Mouse (Mus musculus) splenic B cell, adult 2 months (primary cell): Measurements from ENCODE around the gene Kidins220.
A peak's percentile ranks its signal among the peaks of the same experiment; 100 is the strongest.

Experiments used
- DNase-seq: peaks from one replicate; pipeline ENCODE4 v3.0.0-alpha.2; 2011; ENCODE audit warnings: low read depth, low spot score
- H3K27me3 ChIP-seq: 2 replicates; pipeline ENCODE4 v1.6.1; 2012; ENCODE audit warnings: mild to moderate bottlenecking, low read length, moderate library complexity, mixed read lengths; ENCODE audit not compliant: control insufficient read depth, poor library complexity, insufficient read depth, severe bottlenecking
- H3K36me3 ChIP-seq: 2 replicates; pipeline ENCODE4 v1.6.1; 2012; ENCODE audit warnings: mild to moderate bottlenecking, low read length, moderate library complexity, mixed read lengths; ENCODE audit not compliant: control insufficient read depth, poor library complexity, insufficient read depth, severe bottlenecking

Gene Kidins220

DNA sequence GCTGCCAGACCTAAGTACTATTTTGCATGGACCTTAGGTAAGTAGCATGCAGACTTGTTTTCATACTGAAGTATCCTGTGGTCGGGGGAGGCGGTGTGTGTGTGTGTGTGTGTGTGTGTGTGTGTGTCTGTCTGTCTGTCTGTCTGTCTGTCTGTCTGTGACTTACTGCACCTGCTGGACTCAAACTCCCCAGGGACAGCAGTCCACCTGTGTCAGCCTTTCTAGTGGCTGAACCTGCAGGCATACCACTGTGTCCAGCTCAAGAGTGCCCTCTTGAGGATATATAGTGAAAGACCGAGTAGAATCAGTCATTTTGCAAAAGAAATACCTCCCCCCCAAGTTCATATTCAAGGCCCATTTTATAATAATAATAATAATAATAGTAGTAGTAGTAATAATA, 26.4 kb upstream of the Kidins220 start:
- Histone ChIP-seq H3K36me3 (no peaks in the 10 kb centered on the region), H3K27me3 (no peaks in the 10 kb centered on the region)
- DNase-seq, result peak; percentile 43

DNA sequence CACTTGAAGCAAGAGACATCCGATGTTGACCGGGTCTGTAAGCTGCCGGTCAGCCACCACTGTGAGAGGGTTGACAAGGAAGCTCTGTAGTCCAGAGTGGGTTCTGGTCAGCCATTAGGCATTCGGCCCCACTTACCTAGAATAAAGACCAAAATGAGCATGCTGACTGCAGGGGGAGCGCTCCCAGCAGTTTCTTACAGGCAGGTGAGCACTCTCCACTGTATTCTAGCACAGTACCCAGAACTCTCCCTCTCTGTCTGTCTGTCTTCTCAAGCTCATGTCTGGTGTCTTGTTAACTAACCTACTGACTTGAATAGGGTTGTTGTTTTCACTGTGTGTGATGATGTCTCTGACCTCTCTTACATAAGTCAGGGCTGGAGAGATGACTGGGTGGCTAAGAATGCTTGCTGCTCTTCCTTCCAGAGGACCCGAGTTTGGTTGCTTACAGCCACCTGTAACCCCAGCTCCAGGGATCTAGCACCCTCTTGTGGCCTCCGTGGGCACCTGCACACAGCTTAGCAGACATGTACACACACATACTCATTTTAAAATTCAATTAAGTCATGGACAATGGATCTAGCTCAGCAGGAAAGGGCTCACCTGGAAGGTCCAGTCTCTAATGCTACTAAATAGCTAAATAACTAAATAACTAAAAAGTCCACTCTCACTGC, 24.2 kb upstream of the Kidins220 start:
- no peaks in the 10 kb centered on the region for H3K27me3 ChIP-seq
- no peak for DNase-seq
- H3K36me3 ChIP-seq, result no peaks in the 10 kb centered on the region; the same call in 1 of the 2 replicates

GRCm38 (mm10) chr12:24952147-24952546, 22.6 kb upstream of the Kidins220 start:
- DNase-seq, result peak; percentile 42
- Histone ChIP-seq H3K36me3 (no peaks in the 10 kb centered on the region; the same call in 1 of the 2 replicates), H3K27me3 (no peaks in the 10 kb centered on the region)

DNA sequence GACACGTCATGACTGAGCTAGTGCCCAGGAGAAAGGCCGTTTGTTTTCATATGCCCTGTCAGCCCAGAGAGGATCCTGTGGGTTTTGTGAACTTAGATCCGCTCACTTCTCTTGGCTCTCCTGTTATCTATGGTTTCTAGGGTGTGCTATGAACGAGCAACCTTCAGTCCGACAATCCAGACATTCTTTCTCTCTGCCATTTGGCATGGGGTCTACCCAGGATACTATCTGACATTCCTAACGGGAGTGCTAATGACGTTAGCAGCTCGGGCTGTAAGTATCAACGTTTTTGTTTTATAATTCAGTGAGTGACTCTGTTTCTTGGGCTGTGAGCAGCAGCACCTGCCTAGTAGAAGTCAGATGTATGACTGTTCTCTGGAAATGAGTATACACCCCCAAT, 19.6 kb upstream of the Kidins220 start:
- Histone ChIP-seq H3K27me3 (no peaks in the 10 kb centered on the region), H3K36me3 (no peaks in the 10 kb centered on the region; the same call in 1 of the 2 replicates)
- DNase-seq, result no peak

- no peak for DNase-seq
- H3K27me3 ChIP-seq, result no peaks in the 10 kb centered on the region
- no peaks in the 10 kb centered on the region; the same call in 1 of the 2 replicates for H3K36me3 ChIP-seq
These were observed 16.2 kb upstream of the Kidins220 start for GRCm38 (mm10) chr12:24958526-24958925.

GRCm38 (mm10) chr12:24961821-24962220, 12.9 kb upstream of the Kidins220 start:
- Histone ChIP-seq H3K27me3 (no peaks in the 10 kb centered on the region), H3K36me3 (no peaks in the 10 kb centered on the region)
- no peak for DNase-seq

- DNase-seq, result no peak
- Histone ChIP-seq H3K36me3 (no peaks in the 10 kb centered on the region), H3K27me3 (no peaks in the 10 kb centered on the region)
These were observed 12.3 kb upstream of the Kidins220 start for GRCm38 (mm10) chr12:24962362-24962967.

DNA sequence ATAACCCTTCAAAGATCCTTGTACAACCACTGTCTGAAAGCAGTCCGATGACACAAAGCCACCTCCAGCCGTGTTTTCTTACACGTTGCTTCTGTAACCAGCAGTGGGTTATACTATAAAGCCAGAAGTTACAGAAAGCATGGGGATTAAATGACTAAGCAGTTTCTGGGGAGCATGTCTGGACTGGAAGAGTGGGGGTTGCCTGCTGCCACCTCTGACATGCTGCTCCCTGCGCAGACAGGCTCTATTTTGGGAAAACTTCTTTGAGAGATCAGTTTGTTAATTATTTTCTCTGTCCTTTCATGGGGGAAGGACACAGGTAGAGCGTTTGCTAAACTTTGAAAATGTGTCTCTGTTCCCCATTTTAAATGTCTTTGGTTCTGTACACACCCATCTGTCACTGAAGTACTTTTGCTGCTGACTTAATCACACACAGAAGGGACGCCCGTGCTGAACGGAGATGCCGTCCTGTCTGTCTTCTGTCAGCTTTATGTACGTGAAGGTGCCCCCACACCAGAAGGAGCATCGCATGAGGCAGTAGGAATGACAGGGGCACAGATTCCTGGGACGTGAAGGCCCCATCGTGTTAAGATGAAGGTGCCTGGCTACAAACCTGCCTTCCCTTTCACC, 11.2 kb upstream of the Kidins220 start:
- H3K36me3 ChIP-seq, result no peaks in the 10 kb centered on the region
- no peaks in the 10 kb centered on the region for H3K27me3 ChIP-seq
- DNase-seq, result no peak

DNA sequence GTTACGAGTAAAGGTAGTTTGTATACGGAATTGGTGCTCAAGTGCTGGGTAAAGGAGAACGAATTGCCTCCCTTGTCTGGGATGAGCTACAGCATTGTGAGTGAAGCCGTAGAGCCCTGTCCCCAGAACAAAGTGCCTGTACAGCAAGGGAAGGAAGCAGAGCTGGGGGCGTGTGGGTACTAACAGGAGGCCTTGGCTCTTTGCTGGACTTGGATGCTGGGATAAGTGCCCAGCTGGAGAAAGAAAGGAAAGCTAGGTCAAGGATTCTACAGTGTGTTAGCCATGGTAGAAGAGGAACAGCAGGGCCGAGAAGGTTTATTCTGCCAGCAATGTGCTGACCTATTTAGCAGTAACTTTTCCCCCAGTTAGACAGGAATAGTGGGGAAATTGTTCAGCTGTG, 9.3 kb upstream of the Kidins220 start:
- DNase-seq, result no peak
- no peaks in the 10 kb centered on the region for H3K27me3 ChIP-seq
- no peaks in the 10 kb centered on the region for H3K36me3 ChIP-seq

DNA sequence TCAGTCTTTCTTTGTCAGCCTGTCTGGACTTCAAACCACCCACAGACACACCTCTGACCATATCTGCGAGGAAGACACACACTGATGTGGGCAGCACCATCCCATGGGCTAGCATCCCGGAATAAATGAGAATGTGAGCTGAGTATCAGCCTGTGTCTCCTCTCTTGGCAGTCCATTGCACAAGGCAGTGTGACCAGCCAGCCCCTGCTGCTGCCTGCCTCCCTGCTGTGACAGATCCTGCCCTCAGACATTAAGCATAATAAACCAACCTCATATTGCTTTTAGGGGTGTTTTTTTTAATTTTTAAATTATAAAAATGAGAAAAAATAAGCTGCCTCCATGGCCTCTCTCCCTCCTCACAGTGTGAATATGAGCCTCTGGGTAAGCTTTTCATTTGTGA, 8.7 kb upstream of the Kidins220 start:
- no peak for DNase-seq
- no peaks in the 10 kb centered on the region for H3K27me3 ChIP-seq
- no peaks in the 10 kb centered on the region for H3K36me3 ChIP-seq

DNA sequence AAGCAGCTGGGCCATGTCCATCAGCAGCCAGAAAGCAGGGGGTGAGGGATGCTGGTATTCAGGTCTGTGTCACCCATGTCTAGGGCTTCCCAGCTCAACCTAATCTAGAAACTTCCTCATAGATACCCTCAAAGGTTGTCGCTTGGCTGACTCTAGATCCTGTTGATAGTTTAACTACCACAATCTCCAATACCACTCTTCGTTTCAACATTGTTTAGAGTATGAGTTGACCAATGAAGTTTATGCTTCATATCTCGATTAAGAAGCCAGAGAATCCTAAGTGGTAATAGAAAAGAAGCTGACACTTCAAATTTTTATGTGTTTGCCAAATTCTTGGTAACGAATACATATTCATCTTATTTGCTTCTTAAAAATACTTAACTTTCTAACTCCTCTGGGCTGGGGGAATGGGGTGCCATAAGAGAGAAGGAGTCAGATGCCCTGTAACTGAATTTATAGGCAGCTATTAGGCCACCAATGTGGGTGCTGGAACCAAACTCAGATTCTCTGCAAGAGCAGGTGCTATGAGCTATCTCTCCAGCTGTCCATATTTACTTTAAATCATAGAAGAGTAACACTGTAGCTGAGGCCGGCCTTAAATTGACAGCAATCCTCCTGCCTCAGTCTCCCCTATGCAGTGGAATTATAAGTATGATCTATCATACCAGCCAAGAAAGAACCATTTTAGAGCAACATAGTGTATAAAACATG, 3.1 kb upstream of the Kidins220 start:
- Histone ChIP-seq H3K27me3 (no peaks in the 10 kb centered on the region), H3K36me3 (no peaks in the 10 kb centered on the region)
- DNase-seq, result no peak

DNA sequence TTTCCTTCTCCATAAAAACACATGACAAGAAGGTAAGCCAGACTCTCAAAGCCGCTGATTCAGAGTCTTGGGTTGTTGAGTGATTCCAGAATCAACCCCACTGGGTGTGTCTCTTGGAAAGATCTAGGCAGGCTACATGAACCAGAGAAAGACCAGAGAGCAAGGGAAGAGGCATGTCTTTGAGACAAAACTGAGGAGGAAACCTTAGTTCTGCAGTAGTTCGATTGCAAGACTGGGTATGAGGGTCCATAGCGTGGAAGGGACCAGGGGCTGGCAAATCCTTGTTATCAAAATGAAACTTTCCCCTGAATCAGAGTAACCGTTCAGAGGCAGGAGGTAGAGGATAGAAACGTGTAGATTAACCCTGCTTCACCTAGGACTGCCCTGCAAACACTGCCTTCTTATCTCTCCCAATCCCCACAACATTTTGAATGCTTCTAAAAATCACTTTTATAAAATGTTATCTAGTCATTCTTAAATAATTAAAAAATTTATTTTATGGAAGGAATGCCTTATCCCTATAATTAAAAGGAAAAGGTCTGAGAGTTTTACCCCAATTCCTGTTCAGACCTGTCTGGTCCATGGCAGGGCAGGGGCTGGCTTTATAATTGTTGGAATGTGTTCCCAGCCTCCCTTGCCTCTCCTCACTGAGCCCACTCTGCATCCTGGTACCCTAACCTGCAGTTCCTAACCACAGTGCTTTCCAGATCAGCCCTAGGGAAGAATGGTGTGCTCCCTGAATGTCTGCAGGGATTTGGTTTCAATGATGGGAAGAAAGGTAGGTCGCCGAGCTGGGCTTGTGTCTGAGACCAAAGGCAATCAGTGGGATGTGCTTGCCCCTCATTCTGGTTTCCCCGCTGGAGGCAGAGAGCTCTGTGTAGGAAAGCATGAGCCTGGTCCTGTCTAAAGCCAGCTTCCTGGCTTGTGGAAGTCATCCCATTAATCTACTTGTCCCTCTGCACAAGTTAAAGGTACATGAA, 2.1 kb upstream of the Kidins220 start:
- DNase-seq, result no peak
- H3K36me3 ChIP-seq, result no peaks in the 10 kb centered on the region

DNA sequence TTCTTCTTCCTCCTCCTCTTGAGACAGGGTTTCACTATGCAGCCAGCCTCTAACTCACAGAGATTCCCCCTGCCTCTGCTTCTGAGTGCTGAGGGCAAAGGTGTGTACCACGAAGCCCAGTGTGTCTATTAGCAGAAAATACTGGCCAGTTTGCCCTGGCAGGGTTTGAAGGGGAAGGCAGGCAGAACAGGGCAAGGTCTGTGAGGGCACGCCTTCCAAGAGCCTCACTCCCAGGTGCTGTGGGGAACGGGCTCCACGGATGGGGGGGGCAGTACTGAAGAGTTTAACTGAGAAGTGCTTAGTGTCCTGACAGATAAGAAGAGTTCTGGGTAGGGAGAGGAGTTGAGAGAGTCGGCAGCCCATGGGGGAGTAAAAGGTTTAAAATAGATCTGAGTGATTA, 1.1 kb upstream of the Kidins220 start:
- Histone ChIP-seq H3K36me3 (no peaks in the 10 kb centered on the region), H3K27me3 (no peaks in the 10 kb centered on the region)
- DNase-seq, result no peak

More for the DNA sequence above, 2.1 kb upstream of the Kidins220 start:
- H3K27me3 ChIP-seq, result no peaks in the 10 kb centered on the region

DNA sequence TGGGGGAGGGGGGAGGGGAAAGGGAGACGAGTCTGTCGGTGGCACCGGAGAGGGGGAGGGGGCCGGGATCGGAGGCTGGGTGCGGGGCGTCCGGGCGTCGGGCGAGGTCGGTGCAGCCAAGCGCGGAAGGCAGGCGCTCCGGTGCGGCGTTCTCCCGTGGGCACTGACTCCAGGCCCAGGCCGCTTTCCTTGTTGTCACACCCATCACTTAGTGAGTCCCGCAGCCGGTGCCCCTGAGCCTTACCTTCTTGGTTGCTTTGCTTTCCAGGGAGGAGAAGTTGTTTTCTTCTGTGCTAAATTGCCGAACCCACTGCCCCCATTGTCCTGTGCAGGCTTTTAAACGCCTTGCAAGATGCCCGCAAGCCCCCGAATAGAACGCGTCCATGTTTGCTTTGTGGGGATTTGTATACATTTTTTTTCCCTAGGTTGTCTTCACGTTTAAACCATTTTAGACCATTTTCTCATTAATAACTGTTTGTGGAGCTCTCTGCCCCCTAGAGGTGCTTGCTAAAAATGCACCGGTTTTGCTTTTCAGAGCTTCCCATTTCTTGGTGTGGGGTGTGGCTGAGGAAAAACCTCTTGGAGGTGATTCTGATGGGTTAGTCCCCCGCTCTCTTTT, 499 bp downstream of the Kidins220 start:
- DNase-seq, result peak; percentile 71
- no peaks in the 10 kb centered on the region for H3K36me3 ChIP-seq
- no peaks in the 10 kb centered on the region for H3K27me3 ChIP-seq
